Mouse (Mus musculus) right cerebral cortex, postnatal 14 days (tissue): Measurements from ENCODE around the gene Ptms.

Experiments used
- DNase-seq: peaks from one replicate; pipeline ENCODE4 v3.0.0; 2022

The Ptms gene

DNA sequence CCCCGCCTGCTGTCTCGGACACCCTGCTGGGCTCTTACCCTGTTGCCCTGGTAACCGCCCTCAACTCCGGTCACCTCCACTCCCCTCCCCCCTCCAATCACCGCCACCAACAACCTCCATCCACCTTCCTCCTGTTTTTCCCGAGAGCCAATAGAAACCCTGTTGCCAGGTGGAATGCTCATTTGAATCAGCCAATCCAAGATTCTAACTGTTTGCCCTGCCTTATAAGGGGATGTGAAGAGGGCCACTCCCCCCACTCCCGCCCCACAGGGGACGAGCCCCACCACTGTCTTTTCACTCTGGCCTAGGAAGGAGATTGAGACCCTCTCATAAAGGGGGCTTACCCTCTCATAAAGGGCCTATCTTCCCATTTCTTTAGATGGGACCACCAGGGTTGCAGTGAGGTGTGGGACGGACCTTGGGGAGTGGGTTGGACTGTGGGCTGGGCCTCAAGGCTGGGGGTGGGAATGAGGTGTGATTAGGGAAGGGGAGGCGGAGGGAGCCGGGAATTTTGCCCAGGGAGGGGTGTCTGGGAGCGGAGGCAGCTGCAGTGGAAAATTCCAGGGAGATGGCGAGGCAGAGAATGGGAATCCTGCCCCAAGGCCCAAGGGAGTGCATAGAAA, at the start of gene Ptms:
TSS of gene Ptms (minus strand) at position 409 of the 623 bp plus-strand sequence.
- peak; percentile 90 for DNase-seq

DNA sequence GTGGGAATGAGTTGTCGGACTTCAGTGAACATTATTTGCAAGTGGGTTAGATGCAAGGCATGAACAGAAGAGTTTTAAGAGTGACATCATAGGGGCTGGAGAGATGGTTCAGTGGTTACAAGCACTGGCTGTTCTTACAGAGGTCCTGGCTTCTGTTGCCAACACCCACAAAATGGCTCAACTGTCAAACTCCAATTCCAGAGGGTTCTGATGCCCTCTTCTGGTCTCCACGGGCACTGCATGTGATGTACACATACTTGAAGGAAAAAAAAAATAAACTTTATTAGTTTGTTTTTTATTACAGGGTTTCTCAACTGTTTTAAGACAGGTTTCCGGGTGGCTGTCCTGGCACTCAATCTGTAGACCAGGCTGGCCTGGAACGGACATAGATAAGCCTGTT, 47.9 kb upstream of the Ptms start:
- DNase-seq, result peak; percentile 69

GRCm38 (mm10) chr6:124966466-124967118, 46.7 kb upstream of the Ptms start:
- no peak for DNase-seq

DNA sequence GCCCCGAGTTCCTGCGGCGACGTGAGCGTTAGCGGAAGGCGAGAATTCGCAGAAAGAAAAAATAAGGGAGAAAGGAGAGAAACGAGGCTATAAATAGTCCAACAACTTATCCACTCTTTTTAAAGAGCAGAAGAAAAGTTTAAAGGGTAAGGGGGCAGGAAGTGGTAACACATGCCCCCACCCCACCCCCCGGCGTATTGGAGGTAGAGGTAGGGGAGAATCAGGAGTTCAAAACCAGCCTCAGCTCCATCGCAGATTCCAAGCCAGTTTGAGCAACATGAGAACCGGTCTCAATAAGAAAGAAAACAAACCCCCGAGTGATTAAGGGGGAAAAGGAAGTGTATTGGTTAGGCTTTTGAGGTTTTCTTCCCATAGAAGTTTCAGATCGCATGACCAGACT, 45.8 kb upstream of the Ptms start:
- no peak for DNase-seq

DNA sequence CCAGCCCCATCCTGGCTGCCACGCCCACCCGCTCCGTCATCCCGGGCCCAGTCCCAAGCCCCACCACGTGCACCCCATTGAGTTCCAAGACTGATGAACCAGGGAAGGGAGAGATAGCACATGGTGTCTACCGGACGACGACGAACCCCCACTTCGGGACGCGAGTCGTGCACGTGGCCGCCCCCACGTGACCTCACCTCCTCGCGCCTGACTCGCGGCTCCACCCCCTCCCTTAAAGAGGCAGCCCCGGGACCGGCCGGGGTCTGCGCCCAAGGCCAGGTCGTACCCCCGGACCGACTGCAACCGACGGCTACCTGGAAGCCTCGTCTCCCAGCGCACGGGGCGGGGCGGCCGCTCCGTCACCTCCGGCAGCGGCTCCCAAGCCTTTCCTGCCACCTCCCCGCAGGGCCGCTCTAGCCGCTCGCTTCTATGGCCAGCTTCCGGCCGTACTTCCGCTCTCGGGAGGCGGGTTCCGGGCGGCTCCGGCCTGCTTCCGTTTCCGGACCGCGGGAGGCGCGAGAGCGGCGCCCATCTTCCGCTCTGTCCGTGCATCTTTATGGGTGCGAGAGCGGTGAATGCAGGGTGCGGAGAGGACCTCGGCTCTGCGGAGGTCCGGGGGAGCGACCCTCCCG, 45.3 kb upstream of the Ptms start, which contains the start of gene Cops7a:
TSS of gene Cops7a (minus strand) at position 451 of the 632 bp plus-strand sequence.
- DNase-seq, result peak; percentile 96

DNA sequence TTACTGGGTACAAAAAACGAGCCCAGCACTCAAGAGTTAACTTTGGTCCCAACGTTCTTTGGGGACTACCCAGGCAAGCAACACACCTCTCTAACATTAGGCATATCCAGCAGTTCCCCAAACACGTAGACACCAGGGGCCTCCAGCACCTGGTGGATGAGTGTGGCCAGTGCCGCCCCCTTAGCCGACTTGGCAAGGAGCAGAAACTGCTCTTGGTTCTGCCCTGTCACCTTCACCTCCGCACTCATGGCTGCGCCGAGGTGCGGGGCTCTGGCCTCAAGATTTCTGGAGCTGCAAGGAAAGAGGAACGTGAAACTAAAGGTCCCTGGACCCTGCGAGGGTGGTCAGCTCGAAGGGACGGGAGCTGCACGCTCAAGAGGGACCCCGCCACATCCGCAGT, 44.7 kb upstream of the Ptms start:
- DNase-seq, result no peak

GRCm38 (mm10) chr6:124961021-124961420, 41.1 kb upstream of the Ptms start:
- DNase-seq, result no peak

DNA sequence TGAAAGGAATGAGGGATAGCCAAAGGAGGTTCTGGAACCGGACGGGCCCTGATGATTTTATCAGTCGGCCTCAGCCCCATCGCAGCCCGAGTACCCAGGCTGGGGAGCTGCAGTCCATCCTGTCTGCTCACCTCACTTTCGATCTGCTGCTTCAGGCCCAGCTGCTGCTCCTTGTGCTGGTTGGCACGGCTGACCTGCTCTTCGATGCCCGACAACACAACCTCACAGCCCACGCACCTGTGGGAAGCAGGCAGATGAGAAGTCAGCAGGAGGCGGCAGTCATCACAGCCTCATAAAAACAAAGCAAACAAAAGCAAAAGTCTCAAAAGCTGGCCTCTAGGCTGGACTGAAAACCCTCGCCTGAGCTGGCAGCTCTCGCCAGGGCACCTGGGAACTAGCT, 40.1 kb upstream of the Ptms start:
- DNase-seq, result no peak

DNA sequence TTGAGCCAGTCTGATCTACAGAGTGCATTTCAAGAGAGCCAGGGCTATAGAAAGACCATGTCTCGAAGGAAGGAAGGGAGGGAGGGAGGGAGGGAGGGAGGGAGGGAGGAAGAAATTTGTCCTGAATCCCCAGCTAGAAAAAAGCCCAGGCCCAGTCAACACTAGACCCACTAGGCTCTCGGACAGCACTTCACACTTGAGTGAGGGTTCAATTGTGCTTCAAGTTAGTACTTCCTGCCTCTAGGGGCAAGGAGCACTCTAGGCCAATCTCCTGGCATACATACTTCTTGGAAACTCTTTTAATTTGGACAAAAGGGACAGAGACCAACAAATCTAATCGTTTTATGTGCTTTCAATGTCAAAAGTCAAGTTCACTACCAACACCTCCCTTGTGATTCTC, 38.2 kb upstream of the Ptms start:
- no peak for DNase-seq

DNA sequence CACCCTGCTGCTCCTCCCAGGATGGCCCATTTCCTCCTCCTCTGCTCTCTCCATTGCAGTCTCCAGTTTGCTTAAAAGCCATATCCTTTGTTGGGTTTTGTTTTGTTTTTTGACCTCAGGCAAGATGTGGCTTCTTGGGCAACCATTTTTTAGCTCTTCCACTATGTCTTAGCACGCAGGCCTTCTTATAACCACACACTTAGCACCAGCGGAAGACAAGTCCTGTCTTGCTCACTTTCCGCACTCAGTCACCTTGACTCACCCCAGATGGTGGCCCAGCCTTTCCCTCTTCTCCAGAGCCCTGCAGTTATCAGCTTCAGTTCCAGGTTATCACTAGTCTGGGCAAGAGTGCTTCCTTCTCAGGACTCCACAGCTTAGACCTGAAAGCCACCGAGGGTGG, 35.3 kb upstream of the Ptms start:
- no peak for DNase-seq

DNA sequence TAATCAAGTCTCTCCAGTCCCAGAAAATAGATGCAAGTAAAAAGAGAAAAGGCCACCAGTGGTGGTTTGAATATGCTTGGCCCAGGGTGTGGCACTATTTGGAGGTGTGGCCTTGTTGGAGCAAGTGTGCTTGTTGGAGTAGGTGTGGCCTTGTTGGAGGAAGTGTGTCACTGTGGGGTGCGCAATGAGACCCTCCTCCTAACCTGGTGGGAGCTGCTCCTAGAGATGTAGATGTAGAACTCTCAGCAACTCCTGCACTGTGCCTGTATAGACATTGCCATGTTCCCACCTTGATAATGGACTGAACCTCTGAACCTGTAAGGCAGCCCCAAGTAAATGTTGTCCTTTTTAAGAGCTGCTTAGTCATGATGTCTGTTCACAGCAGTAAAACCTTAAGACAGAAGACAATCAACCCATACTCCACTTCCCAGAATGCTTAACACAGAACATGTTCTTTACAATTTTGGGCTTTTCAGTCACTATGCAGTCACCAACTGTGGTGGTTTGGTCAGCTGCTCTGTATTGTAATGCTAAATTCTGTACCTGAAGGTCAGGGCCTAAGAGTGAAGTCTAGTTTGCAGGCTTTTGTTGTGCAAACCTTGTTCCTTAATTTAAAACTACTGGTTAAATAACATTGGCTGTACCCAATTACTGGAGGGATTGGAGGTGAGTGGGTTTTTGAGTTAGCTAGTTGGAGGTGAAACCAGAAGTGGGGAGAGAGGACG, 34.2 kb upstream of the Ptms start:
- no peak for DNase-seq

GRCm38 (mm10) chr6:124943526-124943925, 23.6 kb upstream of the Ptms start:
- DNase-seq, result no peak

DNA sequence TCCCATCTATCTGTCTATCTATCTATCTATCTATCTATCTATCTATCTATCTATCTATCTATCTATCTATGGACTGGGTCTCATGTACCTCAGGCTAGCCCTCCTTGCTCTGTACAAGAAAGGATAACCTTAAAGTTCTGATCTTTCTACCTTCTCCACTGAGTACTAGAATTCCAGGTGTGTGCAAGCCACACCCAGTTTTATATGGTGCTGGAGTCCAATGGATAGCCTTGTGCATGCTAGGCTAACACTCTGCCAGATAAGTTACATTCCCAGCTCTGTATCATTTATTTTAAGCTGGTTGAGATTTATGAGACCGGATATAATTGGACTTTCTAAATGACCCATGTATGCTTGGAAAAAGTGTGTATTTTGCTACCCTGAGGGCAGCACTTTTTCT, 21.8 kb upstream of the Ptms start:
- DNase-seq, result no peak

DNA sequence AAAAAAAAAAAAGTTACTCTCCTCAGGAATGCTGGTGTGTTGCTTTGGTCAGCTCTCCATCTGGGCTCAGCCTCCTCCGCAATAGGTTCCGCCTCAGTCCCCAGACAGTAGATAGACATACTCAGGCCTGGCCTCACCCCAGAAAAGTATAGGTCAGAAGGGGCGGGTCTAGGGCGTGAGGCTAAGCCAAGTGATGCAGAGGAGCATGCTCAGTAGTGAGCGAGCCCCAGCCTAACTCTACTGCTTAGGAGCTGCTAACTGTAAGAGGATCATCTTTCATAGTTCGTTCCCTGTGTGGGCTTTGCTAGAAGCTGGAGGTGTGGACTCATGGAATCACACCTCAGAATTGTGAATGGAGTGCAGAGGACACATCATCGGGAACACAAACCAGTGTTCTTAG, 18.7 kb upstream of the Ptms start:
- no peak for DNase-seq

GRCm38 (mm10) chr6:124937493-124937892, 17.6 kb upstream of the Ptms start:
- DNase-seq, result no peak

GRCm38 (mm10) chr6:124936681-124937080, 16.8 kb upstream of the Ptms start:
- DNase-seq, result no peak

DNA sequence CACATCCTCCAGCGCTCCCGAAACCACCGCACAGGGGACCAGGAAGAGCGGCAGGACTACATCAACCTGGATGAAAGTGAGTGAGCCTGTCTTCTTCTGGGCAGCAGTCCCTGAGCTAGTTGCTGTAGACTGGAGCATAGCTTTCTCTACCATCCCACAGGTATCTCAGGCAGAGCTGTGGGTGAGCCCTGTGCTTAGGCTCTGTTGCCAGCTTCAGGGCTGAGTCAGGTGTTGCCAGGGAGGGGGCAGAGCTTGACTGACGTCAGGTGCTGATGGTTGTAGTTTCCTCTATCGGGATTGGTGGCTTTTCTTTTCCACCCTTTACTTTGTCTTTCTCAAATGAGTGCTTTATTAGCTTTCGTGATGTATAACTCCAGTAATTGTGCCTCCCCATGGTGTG, 14.8 kb upstream of the Ptms start:
- no peak for DNase-seq

GRCm38 (mm10) chr6:124933127-124933526, 13.2 kb upstream of the Ptms start:
- no peak for DNase-seq

DNA sequence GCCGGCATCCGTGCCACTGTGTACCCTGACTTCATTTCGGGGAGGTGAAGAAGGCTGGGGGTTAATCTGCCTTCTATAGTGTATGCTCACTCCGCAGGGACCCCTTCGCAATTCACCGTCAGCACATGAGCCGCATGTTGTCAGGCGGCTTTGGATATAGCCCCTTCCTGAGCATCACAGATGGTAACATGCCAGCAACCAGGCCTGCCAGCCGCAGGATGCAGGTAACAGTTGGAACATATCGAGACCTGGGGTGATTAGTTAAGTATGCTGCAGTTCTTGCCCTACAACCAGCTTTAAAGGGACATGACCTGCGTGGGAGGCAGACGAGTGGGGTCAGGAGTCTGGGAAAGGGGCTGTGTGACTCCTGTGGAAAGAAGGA, 12.4 kb upstream of the Ptms start:
- DNase-seq, result no peak

DNA sequence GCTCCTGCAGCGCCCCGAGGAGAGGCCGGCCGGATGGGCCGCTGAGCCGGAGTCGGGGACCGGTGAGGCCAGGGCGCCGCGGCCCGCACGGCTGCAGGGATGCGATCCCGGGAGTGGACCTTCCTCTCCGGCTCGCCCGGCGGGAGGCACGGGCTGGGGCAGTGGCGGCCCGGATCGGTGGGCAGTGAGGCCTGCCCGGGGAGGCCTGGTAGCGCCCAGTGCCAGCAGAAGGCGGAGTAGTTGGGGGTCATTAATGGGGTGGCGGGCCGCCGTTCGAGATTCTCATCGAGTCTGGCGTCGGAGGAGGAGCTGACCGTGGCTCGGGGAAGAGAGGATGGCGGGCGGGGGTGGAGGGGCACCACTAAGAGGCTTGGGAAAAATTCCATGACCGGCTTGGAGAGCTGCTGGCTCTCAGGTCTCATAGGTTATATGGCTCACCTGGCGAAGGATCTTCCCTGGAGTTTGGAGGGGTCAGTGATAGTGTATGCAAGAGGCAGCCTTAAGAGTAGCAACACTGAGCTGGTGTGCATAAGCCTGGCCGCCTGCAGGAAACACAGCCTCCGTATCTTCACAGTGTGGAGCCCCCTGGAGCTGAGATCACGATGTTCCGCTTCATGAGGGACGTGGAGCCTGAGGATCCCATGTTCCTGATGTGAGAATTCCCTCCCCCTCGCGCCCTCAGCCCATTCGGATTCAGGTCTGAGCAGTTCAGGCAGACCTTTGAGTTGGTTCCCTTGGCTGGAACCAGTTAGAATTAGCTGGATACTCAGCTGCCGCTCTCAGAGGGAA, 11.8 kb upstream of the Ptms start:
- peak; percentile 65 for DNase-seq

GRCm38 (mm10) chr6:124930754-124931524, 11.0 kb upstream of the Ptms start, which contains the start of gene Mlf2:
Mlf2 (plus strand) TSS chr6:124931386.
- DNase-seq, result peak; percentile 99

DNA sequence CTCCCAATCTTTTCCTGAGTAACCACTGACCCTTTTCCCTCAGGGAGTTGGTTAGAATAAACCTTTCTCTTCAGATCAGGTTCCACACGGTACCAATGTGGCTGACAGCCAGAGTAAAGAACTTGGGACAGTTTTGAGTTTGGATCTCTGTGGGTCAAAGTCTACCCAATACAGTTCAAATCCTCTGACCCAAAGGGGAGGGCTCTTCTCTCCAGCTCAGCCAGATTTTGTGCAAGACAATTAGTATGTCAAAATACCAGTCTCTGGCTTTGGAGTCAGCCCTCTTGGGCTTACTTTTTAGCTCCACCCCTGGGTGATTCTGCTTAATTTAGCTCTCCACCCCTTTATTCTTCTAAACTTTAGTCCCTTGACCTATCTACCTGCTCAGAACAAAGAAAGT, 10.3 kb upstream of the Ptms start:
- DNase-seq, result no peak
